Mouse (Mus musculus) forebrain, embryonic 11.5 days (tissue): Measurements from ENCODE around the gene Kcp. TPM values are rescaled to one million over a fixed set of nuclear protein-coding genes. Genes with fewer than 3 reads are reported as not detected.

Experiments used
- ATAC-seq: fragments of 200-750 bp; cut with Nextera tagmentation; replicated peaks from 2 replicates; pipeline ENCODE4 v1.8.0; 2017; ENCODE audit warnings: moderate TSS enrichment; ENCODE audit not compliant: low FRiP score
- DNase-seq: peaks from one replicate; pipeline ENCODE4 v3.0.0-alpha.2; 2017; ENCODE audit warnings: low spot score
- H3K27ac ChIP-seq: fragments of 300-500 bp; sonication (generic); 2 replicates; pipeline ENCODE4 v1.5.1; 2014; ENCODE audit warnings: low read depth, low read length
- H3K27me3 ChIP-seq: fragments of 300-500 bp; sonication (generic); 2 replicates; pipeline ENCODE4 v1.6.1; 2014; ENCODE audit warnings: mild to moderate bottlenecking, low read length, mixed read lengths; ENCODE audit not compliant: control insufficient read depth, insufficient read depth
- H3K36me3 ChIP-seq: fragments of 300-500 bp; sonication (generic); 2 replicates; pipeline ENCODE4 v1.6.1; 2014; ENCODE audit warnings: mild to moderate bottlenecking, low read length, moderate library complexity, mixed read lengths; ENCODE audit not compliant: control insufficient read depth, insufficient read depth
- H3K4me1 ChIP-seq: fragments of 300-500 bp; sonication (generic); replicated peaks from 2 replicates; pipeline ENCODE4 v1.6.1; 2014; ENCODE audit warnings: low read length, mixed read lengths; ENCODE audit not compliant: control insufficient read depth, insufficient read depth
- H3K4me2 ChIP-seq: fragments of 300-500 bp; sonication (generic); 2 replicates; pipeline ENCODE4 v1.6.1; 2014; ENCODE audit warnings: low read depth, mild to moderate bottlenecking, low read length, moderate library complexity, mixed read lengths; ENCODE audit not compliant: severe bottlenecking
- H3K4me3 ChIP-seq: fragments of 300-500 bp; sonication (generic); 2 replicates; pipeline ENCODE4 v1.5.1; 2014; ENCODE audit warnings: low read depth, low read length
- H3K9ac ChIP-seq: fragments of 300-500 bp; sonication (generic); 2 replicates; pipeline ENCODE4 v1.6.1; 2014; ENCODE audit warnings: low read length
- H3K9me3 ChIP-seq: fragments of 300-500 bp; sonication (generic); 2 replicates; pipeline ENCODE4 v1.6.1; 2016; ENCODE audit warnings: low read length, mixed read lengths; ENCODE audit not compliant: control insufficient read depth
- WGBS: fragments of 180-500 bp; shearing (Covaris S2); extraction: QIAGEN DNeasy Blood & Tissue Kit; methylation state at CpG from one replicate; pipeline ENCODE4 v1.1.7; 2014; 5-methylcytosine and 5-hydroxymethylcytosine counted together
- polyA plus RNA-seq: library from polyadenylated mRNA; unstranded; fragments of >200 nt; fragmentation: Nextera tagmentation; extraction: Ambion mirVana; gene quantifications from 2 replicates; pipeline ENCODE4 v1.2.1, GENCODE M21; 2014

The Kcp gene
- polyA plus RNA-seq, 1 experiment from 2014 or later, result 14.4 TPM

GRCm38 (mm10) chr6:29539502-29539901 lies 31.8 kb upstream of the Kcp start:
- Histone ChIP-seq H3K4me1 (no peaks in the 10 kb centered on the region), H3K36me3 (peaks cover 7% of the 10 kb centered on the region; the same call in 1 of the 2 replicates), H3K9me3 (no peaks in the 10 kb centered on the region), H3K27me3 (no peaks in the 10 kb centered on the region), H3K4me2 (no peak overlapping the region), H3K27ac (no peak overlapping the region), H3K9ac (no peak overlapping the region), H3K4me3 (no peak overlapping the region)
- DNase-seq (no peak), ATAC-seq (no peak)
- 92% methylated on average over 8 of the region's 8 CpGs for WGBS

GRCm38 (mm10) chr6:29537221-29537620 lies 29.5 kb upstream of the Kcp start:
- no peaks in the 10 kb centered on the region for H3K27me3 ChIP-seq
- no peaks in the 10 kb centered on the region for H3K4me1 ChIP-seq
- H3K27ac ChIP-seq, result no peak overlapping the region
- no peak overlapping the region for H3K4me3 ChIP-seq
- no peak for ATAC-seq
- WGBS, result 81% methylated on average over 3 of the region's 3 CpGs
- H3K36me3 ChIP-seq, result no peaks in the 10 kb centered on the region
- no peaks in the 10 kb centered on the region for H3K9me3 ChIP-seq
- H3K4me2 ChIP-seq, result no peak overlapping the region
- no peak for DNase-seq
- no peak overlapping the region for H3K9ac ChIP-seq

GRCm38 (mm10) chr6:29536651-29537193 lies 29.0 kb upstream of the Kcp start:
- H3K27ac ChIP-seq, result no peak overlapping the region
- no peaks in the 10 kb centered on the region for H3K9me3 ChIP-seq
- no peak overlapping the region for H3K4me2 ChIP-seq
- H3K4me3 ChIP-seq, result no peak overlapping the region
- H3K4me1 ChIP-seq, result no peaks in the 10 kb centered on the region
- H3K36me3 ChIP-seq, result no peaks in the 10 kb centered on the region
- ATAC-seq, result no peak
- 80% methylated on average over 4 of the region's 4 CpGs for WGBS
- no peaks in the 10 kb centered on the region for H3K27me3 ChIP-seq
- DNase-seq, result no peak
- no peak overlapping the region for H3K9ac ChIP-seq

- WGBS, result 87% methylated on average over 6 of the region's 6 CpGs
- Histone ChIP-seq H3K27ac (no peak overlapping the region), H3K4me3 (no peak overlapping the region), H3K4me2 (no peak overlapping the region), H3K9me3 (no peaks in the 10 kb centered on the region), H3K9ac (no peak overlapping the region), H3K27me3 (peaks cover 4% of the 10 kb centered on the region; the same call in 1 of the 2 replicates), H3K4me1 (no peaks in the 10 kb centered on the region), H3K36me3 (no peaks in the 10 kb centered on the region)
- ATAC-seq (no peak), DNase-seq (no peak)
Measured at GRCm38 (mm10) chr6:29535316-29535715, 27.6 kb upstream of the Kcp start.

- Histone ChIP-seq H3K27ac (no peak overlapping the region), H3K9me3 (no peaks in the 10 kb centered on the region), H3K4me1 (peaks cover 2% of the 10 kb centered on the region; the same call in 1 of the 2 replicates), H3K4me3 (no peak overlapping the region), H3K4me2 (no peak overlapping the region), H3K36me3 (no peaks in the 10 kb centered on the region), H3K27me3 (peaks cover 48% of the 10 kb centered on the region), H3K9ac (no peak overlapping the region)
- ATAC-seq (no peak), DNase-seq (no peak)
- WGBS, result 68% methylated on average over 4 of the region's 4 CpGs
Measured at GRCm38 (mm10) chr6:29530050-29530449, 22.3 kb upstream of the Kcp start.

GRCm38 (mm10) chr6:29529444-29529820 lies 21.7 kb upstream of the Kcp start:
- Histone ChIP-seq H3K27me3 (peaks cover 48% of the 10 kb centered on the region), H3K36me3 (no peaks in the 10 kb centered on the region), H3K9ac (no peak overlapping the region), H3K4me2 (no peak overlapping the region), H3K4me1 (peaks cover 2% of the 10 kb centered on the region; the same call in 1 of the 2 replicates), H3K27ac (no peak overlapping the region), H3K4me3 (no peak overlapping the region), H3K9me3 (no peaks in the 10 kb centered on the region)
- 34% methylated on average over 2 of the region's 2 CpGs for WGBS
- ATAC-seq (no peak), DNase-seq (no peak)

GRCm38 (mm10) chr6:29528561-29529443 lies 21.1 kb upstream of the Kcp start:
- no peak overlapping the region for H3K4me2 ChIP-seq
- no peaks in the 10 kb centered on the region for H3K36me3 ChIP-seq
- peaks cover 2% of the 10 kb centered on the region; the same call in 1 of the 2 replicates for H3K4me1 ChIP-seq
- ATAC-seq (no peak), DNase-seq (no peak)
- H3K9ac ChIP-seq, result no peak overlapping the region
- no peak overlapping the region for H3K27ac ChIP-seq
- H3K9me3 ChIP-seq, result no peaks in the 10 kb centered on the region
- no peak overlapping the region for H3K4me3 ChIP-seq
- H3K27me3 ChIP-seq, result peaks cover 48% of the 10 kb centered on the region
- 33% methylated on average over 13 of the region's 13 CpGs for WGBS

- Histone ChIP-seq H3K4me3 (no peak overlapping the region), H3K4me2 (no peak overlapping the region)
- DNase-seq, result no peak
Measured at GRCm38 (mm10) chr6:29528165-29528505, 20.4 kb upstream of the Kcp start.

More at GRCm38 (mm10) chr6:29528165-29528505, 20.4 kb upstream of the Kcp start:
- WGBS, result 12% methylated on average over 8 of the region's 8 CpGs
- ATAC-seq, result no peak
- Histone ChIP-seq H3K27ac (no peak overlapping the region), H3K9ac (no peak overlapping the region; the same call in 1 of the 2 replicates), H3K9me3 (no peaks in the 10 kb centered on the region), H3K36me3 (no peaks in the 10 kb centered on the region), H3K4me1 (peaks cover 2% of the 10 kb centered on the region; the same call in 1 of the 2 replicates), H3K27me3 (peaks cover 48% of the 10 kb centered on the region)
